In genomic region chr6:72392341-72392740, GRCm38 (mm10) we compare ENCODE assay signal across 1 mouse cellular context.
TF ChIP-seq lines count a peak whose summit lies in the region.

No protein-coding gene starts in this region.

TF ChIP-seq in MEL, 35 proteins besides CTCF, POLR2A, EP300 and RAD21:
- TF ChIP-seq CHD2 (IDR thresholded peaks at IDR 0.05; ENCODE audit: low read length) (no peak), ZKSCAN1 (IDR thresholded peaks at IDR 0.05; ENCODE audit: low read depth, low read length) (no peak)
